Mouse (Mus musculus): ENCODE data around the gene Olfr412. TPM values are rescaled to one million over a fixed set of nuclear protein-coding genes. Genes with fewer than 3 reads are reported as not detected.

Olfr412 gene
- polyA plus RNA-seq, 1 experiment from 2014 or later, result not detected

Other genes with a start within 250 kb of the Olfr412 start
- gene Olfr401, start 248.4 kb upstream of the Olfr412 start, polyA plus RNA-seq (2014; fragmentation: Nextera tagmentation; extraction: Ambion mirVana), result not detected in 2 replicates
- not detected in 2 replicates for gene Olfr402, start 208.5 kb upstream of the Olfr412 start, polyA plus RNA-seq (2014; fragmentation: Nextera tagmentation; extraction: Ambion mirVana)
- not detected in 2 replicates for gene Olfr403, start 175.8 kb upstream of the Olfr412 start, polyA plus RNA-seq (2014; fragmentation: Nextera tagmentation; extraction: Ambion mirVana)
- not detected in 2 replicates for gene Olfr43, start 150.7 kb upstream of the Olfr412 start, polyA plus RNA-seq (2014; fragmentation: Nextera tagmentation; extraction: Ambion mirVana)
- not detected in 2 replicates for gene Olfr406, start 102.3 kb upstream of the Olfr412 start, polyA plus RNA-seq (2014; fragmentation: Nextera tagmentation; extraction: Ambion mirVana)
- gene Olfr59, start 78.3 kb upstream of the Olfr412 start, polyA plus RNA-seq (2014; fragmentation: Nextera tagmentation; extraction: Ambion mirVana), result not detected in 2 replicates
- not detected in 2 replicates for gene Olfr410, start 24.0 kb upstream of the Olfr412 start, polyA plus RNA-seq (2014; fragmentation: Nextera tagmentation; extraction: Ambion mirVana)
- not detected in 2 replicates for gene Olfr411, start 9.4 kb upstream of the Olfr412 start, polyA plus RNA-seq (2014; fragmentation: Nextera tagmentation; extraction: Ambion mirVana)
- 0.35 and 0.60 TPM in 2 replicates for gene Rap1gap2, start 248.8 kb downstream of the Olfr412 start, polyA plus RNA-seq (2014; fragmentation: Nextera tagmentation; extraction: Ambion mirVana)

All from limb, embryonic 11.5 days (tissue).